Mouse (Mus musculus): ENCODE measurements around the gene Fmo3.

DNA sequence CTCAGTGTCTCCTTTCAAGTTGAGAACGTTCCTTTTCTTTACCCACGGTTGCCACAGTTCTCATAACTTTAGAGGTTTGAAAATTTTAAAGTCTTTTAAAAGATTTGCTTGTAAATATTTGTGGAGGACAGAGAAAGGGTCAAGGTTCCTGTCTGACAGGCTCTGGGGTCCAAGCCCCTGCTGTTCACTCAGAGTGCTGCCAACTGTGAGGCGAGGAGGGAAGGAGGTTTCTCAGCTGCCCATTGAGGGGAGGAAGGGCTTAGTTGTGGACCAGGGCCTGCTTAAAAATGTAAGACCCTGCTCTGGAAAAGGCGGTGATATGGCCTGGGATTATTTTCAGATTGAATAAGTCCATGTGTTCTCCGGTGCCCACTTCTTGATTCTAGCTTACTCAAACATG is 52.4 kb downstream of the Fmo3 start:
- TF ChIP-seq CTCF (IDR thresholded peaks at IDR 0.05; ENCODE audit: control insufficient read depth, insufficient read depth, insufficient replicate concordance, low read depth, low read length) (no peak), POLR2A (IDR thresholded peaks at IDR 0.05; ENCODE audit: control insufficient read depth, low read depth, low read length) (no peak)
